Mouse (Mus musculus) testis, adult 2 months (tissue): ENCODE data around the gene Nfib. TPM values are rescaled to one million over a fixed set of nuclear protein-coding genes. Genes with fewer than 3 reads are reported as not detected.

Experiments used
- H3K27ac ChIP-seq: fragments of 200-500 bp; 2 replicates; pipeline ENCODE4 v1.5.1; 2012; ENCODE audit warnings: low read depth, low read length; ENCODE audit not compliant: control insufficient read depth, insufficient read depth
- H3K27me3 ChIP-seq: fragments of 200-500 bp; 2 replicates; pipeline ENCODE4 v1.6.1; 2012; ENCODE audit warnings: mild to moderate bottlenecking, low read length, moderate library complexity; ENCODE audit not compliant: control insufficient read depth, insufficient read depth
- H3K36me3 ChIP-seq: fragments of 200-500 bp; 2 replicates; pipeline ENCODE4 v1.6.1; 2012; ENCODE audit warnings: mild to moderate bottlenecking, low read length; ENCODE audit not compliant: control insufficient read depth, insufficient read depth
- H3K4me1 ChIP-seq: fragments of 200-500 bp; 2 replicates; pipeline ENCODE4 v1.6.1; 2012; ENCODE audit warnings: low read length; ENCODE audit not compliant: control insufficient read depth, insufficient read depth
- H3K4me3 ChIP-seq: fragments of 200-500 bp; 2 replicates; pipeline ENCODE4 v1.5.1; 2012; ENCODE audit warnings: low read depth, mild to moderate bottlenecking, low read length, moderate library complexity, mixed read lengths; ENCODE audit not compliant: control insufficient read depth
- CTCF ChIP-seq: fragments of 200-500 bp; IDR thresholded peaks from 2 replicates; pipeline ENCODE4 v1.5.1; 2012; ENCODE audit warnings: low read depth, mild to moderate bottlenecking, inconsistent platforms, low read length, moderate library complexity; ENCODE audit not compliant: control insufficient read depth, insufficient read depth, insufficient replicate concordance
- POLR2A ChIP-seq: fragments of 200-500 bp; IDR thresholded peaks from 2 replicates; pipeline ENCODE4 v1.6.1; 2012; ENCODE audit warnings: low read depth, mild to moderate bottlenecking, inconsistent platforms, low read length, moderate library complexity; ENCODE audit not compliant: control insufficient read depth
- polyA plus RNA-seq: library from polyadenylated mRNA; depleted of rRNA; stranded (reverse); fragments of >200 nt; gene quantifications from 2 replicates; pipeline ENCODE4 v1.2.3, GENCODE M21; 2012

Nfib gene
- polyA plus RNA-seq, 1 experiment: 1.2 TPM

DNA sequence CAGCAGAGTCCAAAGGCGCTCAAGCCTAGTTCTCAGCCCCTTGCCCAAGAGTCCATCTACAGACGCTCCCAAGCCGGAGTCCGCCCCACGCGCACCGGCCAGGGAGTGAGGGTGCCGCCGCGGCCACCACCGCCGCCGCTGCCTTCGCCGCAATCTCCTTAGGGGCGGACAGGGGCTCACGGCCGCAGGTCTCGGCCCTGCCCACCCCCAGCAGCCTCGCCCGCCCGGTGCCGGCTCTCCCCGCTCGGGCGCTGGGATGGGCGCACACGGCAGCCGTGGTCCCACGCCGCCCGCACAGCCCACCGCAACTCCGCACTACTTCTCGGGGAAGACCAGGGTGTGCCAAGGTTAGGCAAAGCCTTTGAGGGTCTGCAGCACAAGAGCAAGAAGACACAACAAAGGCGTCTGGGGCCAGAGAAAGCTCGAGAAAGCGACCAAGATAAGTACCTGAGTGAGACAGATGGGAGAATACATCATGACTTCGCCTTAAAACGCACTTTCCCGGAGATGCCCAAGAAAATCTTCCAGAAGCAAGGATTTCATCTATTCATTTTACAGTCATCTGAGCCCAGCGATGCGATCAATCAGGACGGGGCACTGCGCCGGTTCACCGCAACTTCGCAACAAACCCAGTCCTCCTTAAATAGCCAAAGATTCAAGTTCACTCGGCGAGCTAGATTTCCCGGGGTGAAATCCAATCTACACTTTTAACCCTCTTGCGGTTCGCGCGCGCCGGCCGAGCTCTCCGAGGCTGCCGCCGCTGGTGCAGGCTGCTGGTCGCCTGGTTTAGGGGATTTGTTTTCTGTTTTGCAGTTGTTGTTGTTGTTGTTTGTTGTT, 201.0 kb downstream of the Nfib start:
- Histone ChIP-seq H3K4me3 (peak overlapping the region; percentile 77), H3K27ac (peak overlapping the region; percentile 43; the same call in 1 of the 2 replicates), H3K4me1 (peaks cover 18% of the 10 kb centered on the region), H3K36me3 (no peaks in the 10 kb centered on the region), H3K27me3 (peaks cover 6% of the 10 kb centered on the region)
- TF ChIP-seq POLR2A (no peak), CTCF (no peak)

DNA sequence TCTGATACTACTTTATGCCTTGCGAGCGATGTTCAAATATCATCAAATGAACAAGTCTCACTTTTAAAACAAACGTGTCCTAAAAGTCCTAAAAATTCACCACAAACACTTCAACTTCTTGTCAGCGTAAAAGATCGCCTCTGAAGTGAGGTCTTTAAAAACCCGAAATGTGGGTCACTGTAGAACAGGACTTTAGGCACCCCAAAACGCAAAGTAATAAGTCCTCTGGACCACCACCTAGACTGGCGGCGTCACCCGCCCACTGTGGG, 201.6 kb downstream of the Nfib start:
- peaks cover 6% of the 10 kb centered on the region for H3K27me3 ChIP-seq
- no peaks in the 10 kb centered on the region for H3K36me3 ChIP-seq
- H3K27ac ChIP-seq: no peak overlapping the region
- peak overlapping the region; percentile 77 for H3K4me3 ChIP-seq
- TF ChIP-seq POLR2A (no peak), CTCF (no peak)
- H3K4me1 ChIP-seq: peaks cover 18% of the 10 kb centered on the region

DNA sequence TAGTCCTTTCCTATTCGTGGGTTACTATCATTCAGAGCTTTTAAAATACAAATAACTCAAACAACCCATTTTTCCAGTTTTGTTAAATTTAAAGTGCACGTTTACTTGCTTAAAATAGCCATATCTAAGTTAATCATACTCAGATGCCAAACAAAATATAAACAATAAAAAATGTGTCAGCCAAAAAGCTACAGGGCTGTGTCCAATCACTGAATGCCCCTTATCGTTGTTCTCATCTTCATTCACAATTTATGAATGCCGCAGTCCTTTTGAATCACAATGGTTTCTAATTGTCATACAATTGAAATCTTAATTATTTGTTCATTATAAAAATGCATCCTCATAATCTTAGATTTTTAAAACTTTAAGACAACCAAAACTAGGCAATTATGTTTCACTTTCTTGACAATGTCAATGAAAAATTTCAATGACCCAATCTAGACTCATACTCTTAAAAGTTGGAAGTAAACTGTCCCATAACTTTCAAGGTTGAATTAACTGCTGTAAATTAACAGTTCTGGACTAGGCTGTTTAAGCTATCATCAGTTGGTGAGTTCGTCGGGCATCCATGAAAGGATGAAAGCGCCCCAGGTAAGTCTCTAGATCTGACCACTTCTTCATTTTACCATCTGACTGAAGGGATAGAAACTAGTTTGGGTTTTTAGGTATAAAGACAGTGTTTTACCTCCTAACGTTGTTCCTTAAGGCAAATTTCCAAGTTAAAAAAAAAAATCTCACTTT, 202.1 kb downstream of the Nfib start:
- Histone ChIP-seq H3K36me3 (no peaks in the 10 kb centered on the region), H3K27ac (no peak overlapping the region), H3K27me3 (peaks cover 6% of the 10 kb centered on the region), H3K4me1 (peaks cover 17% of the 10 kb centered on the region), H3K4me3 (no peak overlapping the region)
- TF ChIP-seq CTCF (no peak), POLR2A (no peak)

DNA sequence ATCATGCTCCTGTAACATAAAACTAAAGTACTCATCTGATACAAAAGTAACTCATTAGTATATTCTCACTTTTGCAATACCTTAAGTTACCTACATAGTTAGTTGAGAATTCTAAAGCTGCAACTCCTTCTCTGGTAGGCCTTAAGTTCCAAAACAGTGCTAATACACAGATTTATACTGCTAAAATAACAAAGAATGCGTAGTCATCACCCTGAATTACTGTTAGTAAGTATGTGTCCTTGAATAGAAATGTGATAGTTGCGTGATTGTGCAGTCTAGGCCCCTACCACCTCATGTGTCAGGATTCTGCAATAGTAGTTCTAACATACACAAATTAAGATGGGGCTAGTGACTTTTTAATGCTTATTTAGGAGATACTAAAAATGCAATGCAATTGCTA, 202.9 kb downstream of the Nfib start:
- Histone ChIP-seq H3K4me1 (peaks cover 11% of the 10 kb centered on the region), H3K4me3 (no peak overlapping the region), H3K27me3 (peaks cover 6% of the 10 kb centered on the region), H3K36me3 (no peaks in the 10 kb centered on the region), H3K27ac (no peak overlapping the region)
- TF ChIP-seq POLR2A: no peak
- no peak for TF ChIP-seq CTCF

DNA sequence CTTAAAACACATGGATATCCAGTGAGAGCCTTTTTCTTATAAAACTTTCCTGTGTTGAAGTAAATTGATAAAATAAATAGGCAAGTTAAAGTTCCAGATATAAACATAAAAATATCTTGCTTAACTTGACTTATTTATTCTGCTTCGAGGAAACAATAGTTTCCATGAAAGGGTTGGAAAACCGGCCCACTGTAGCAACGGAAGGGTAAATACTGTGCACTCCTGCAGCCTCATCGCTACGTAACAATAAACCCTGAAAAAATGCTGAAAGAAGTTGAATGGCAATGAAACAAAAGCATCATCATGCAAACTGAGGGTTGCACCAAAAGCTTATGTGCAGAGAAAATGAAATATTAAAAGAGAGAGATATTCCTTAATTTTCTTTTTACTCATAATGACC, 203.5 kb downstream of the Nfib start:
- no peak for TF ChIP-seq POLR2A
- TF ChIP-seq CTCF: no peak
- Histone ChIP-seq H3K4me3 (no peak overlapping the region), H3K27me3 (peaks cover 6% of the 10 kb centered on the region)

DNA sequence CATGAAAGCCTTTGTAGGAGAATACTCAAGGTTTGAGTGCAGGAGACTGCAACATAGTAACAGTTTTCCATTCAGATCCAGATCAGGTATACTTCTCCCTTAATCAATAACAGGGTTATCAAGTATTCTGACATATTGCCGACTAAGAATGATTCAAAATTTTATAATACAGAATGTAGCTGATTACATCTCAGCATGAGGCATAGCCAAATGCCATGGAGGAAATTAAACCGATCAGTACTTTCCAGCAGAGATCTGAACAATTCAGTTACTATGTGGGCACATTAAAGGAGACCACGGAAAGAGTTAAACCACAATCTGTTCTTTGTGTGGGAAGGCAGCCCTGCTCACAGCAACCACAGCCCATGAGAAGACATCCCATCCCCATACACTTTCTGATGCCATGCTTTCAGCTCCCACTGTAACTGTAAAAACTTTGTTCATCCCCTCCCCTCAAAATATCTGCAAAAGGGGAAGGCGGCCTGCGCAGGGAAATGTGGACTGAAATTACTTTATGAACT, 204.9 kb downstream of the Nfib start:
- TF ChIP-seq POLR2A (no peak), CTCF (no peak)
- no peak overlapping the region for H3K4me3 ChIP-seq
- peaks cover 8% of the 10 kb centered on the region for H3K4me1 ChIP-seq
- no peak overlapping the region for H3K27ac ChIP-seq
- no peaks in the 10 kb centered on the region; the same call in none of the 2 replicates for H3K27me3 ChIP-seq
- no peaks in the 10 kb centered on the region for H3K36me3 ChIP-seq

More for the DNA sequence above, 203.5 kb downstream of the Nfib start:
- peaks cover 11% of the 10 kb centered on the region for H3K4me1 ChIP-seq
- no peaks in the 10 kb centered on the region for H3K36me3 ChIP-seq
- H3K27ac ChIP-seq: no peak overlapping the region
